Mouse (Mus musculus) megakaryocyte, embryonic 14.5 days (primary cell): ENCODE data around the gene Gm9639.
"Not testable (repeated sequence)": the region's sequence is repeated elsewhere in the genome, so short reads cannot be mapped to it uniquely, and the experiment has no call there.

ENCODE experiments used
- FLI1 ChIP-seq: IDR thresholded peaks from 2 replicates; pipeline ENCODE4 v1.6.1; 2012; ENCODE audit warnings: low read length, inconsistent platforms, mixed read lengths
- GATA1 ChIP-seq: IDR thresholded peaks from 3 replicates; pipeline ENCODE4 v1.6.1; 2012; ENCODE audit warnings: mixed read lengths, low read length, inconsistent platforms, borderline replicate concordance

DNA sequence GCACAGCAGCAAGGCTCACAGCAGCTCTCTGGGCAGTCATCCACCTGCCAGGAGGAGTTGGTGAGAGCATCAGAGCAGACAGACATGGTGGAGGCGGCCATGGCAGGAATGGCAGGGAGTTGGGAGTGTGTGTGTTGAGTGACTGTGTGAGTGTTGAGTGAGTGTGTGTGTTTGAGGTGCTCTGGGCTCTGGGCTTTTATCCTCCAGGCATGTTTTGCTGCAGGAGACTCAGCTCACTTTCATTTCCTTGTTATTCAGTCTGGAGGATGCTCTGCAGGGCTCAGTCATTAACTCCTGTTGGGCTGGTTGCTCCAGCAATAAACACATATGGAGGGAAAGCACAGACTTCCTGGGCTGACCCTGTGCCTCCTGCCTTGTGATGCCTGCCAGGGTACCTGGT lies 18.0 kb downstream of the Gm9639 start, which contains the start of gene Gm7138:
- TF ChIP-seq GATA1, FLI1: not testable (repeated sequence)
